Mouse (Mus musculus) ES-E14 (cell line): ENCODE results near the gene Acot3.

Source experiments
- CHD2 ChIP-seq: IDR thresholded peaks from 2 replicates; pipeline ENCODE4 v1.6.1; 2014; ENCODE audit warnings: mild to moderate bottlenecking, low read depth, low read length, inconsistent platforms
- HCFC1 ChIP-seq: IDR thresholded peaks from 2 replicates; pipeline ENCODE4 v1.6.1; 2012; ENCODE audit warnings: low read length, inconsistent platforms, borderline replicate concordance; ENCODE audit not compliant: insufficient read depth
- MAFK ChIP-seq: IDR thresholded peaks from 2 replicates; pipeline ENCODE4 v1.6.1; 2014; ENCODE audit warnings: mild to moderate bottlenecking, low read depth, low read length, inconsistent platforms; ENCODE audit not compliant: insufficient read depth
- ZC3H11A ChIP-seq: IDR thresholded peaks from 2 replicates; pipeline ENCODE4 v1.6.1; 2012; ENCODE audit warnings: low read depth, mild to moderate bottlenecking, inconsistent platforms, low read length, borderline replicate concordance
- ZNF384 ChIP-seq: IDR thresholded peaks from 2 replicates; pipeline ENCODE4 v1.6.1; 2012; ENCODE audit warnings: low read depth, low read length, inconsistent platforms

DNA sequence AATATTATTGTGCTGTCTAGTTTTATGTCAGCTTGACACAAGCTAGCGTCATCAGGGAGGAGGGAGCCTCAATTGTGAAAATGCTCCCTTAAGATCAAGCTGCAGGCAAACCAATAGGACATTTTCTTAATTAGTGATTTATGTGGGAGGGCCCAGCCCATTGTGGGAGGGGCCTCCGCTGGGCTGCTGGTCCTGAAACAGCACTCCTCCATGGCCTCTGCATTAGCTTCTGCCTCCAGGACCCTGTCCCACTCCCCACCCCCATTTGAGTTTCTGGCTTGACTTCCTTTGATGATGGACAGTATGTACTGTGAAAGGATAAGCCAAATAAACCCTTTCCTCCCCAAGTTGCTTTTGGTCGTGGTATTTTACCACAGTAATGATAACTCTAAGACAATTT, 55.1 kb downstream of the Acot3 start:
- TF ChIP-seq ZC3H11A = no peak
- TF ChIP-seq ZNF384 = no peak
- TF ChIP-seq HCFC1 = no peak
- TF ChIP-seq MAFK = no peak
- TF ChIP-seq CHD2 = no peak
